Comparison of ENCODE assay signal across 9 mouse cellular contexts in the genomic region with DNA sequence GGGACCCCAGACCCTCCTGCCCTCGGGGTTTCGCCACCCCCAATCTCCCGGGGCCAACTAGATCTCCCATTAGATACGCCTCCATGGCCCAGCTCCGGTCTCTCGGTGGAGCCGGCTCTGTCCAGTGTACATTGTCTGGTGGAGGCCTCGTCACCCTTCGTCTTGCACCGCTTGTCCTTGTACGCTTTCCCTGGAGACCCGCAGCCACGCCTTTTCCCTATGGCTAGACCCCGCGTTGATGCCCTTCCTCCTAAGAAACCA. TPM values are rescaled to one million over a fixed set of nuclear protein-coding genes. Genes with fewer than 3 reads are reported as not detected.
DNase-seq lines count a peak whose midpoint lies in the region; ATAC-seq and TF ChIP-seq lines count a peak whose summit lies in the region.
"Had no signal": no experiment of that assay in that cellular context is flagged by ENCODE, and none has a peak within 500 bp of the region (broad histone marks: within the 10 kb centered on the region; RNA-seq: fewer than 3 reads in every experiment).

No protein-coding gene starts in this region.

- H3K4me1 ChIP-seq in heart, embryonic 14.5 days (ENCODE audit: control insufficient read depth in 2 of 2, insufficient read depth in 2 of 2, low read length in 2 of 2) = peaks cover 9 to 15% of the 10 kb centered on the region in 2 experiments
- peaks cover 26% of the 10 kb centered on the region for H3K4me1 ChIP-seq in G1E (ENCODE audit: insufficient read depth, low read depth, low read length)
- H3K4me1 ChIP-seq in forebrain, postnatal 0 days (ENCODE audit: insufficient read depth) = no peaks in the 10 kb centered on the region

- TF ChIP-seq CTCF in G1E (IDR thresholded peaks at IDR 0.05; ENCODE audit: low read depth, low read length) = no peak
- no peak for TF ChIP-seq CTCF in forebrain, postnatal 0 days (IDR thresholded peaks at IDR 0.05; ENCODE audit: low read depth)

- peak overlapping the region; percentile 66 to 80 for H3K4me3 ChIP-seq in heart, embryonic 14.5 days (ENCODE audit: control insufficient read depth in 1 of 2, insufficient read depth in 1 of 2, low read depth in 1 of 2, low read length in 2 of 2)
- H3K4me3 ChIP-seq in G1E (ENCODE audit: low read depth, low read length) = peak overlapping the region; percentile 76
- H3K4me3 ChIP-seq in forebrain, postnatal 0 days (ENCODE audit: low read depth, low read length) = peak overlapping the region; percentile 51

- H3K27me3 ChIP-seq in heart, embryonic 14.5 days (ENCODE audit: control insufficient read depth, insufficient read depth, low read length) = no peaks in the 10 kb centered on the region
- H3K27me3 ChIP-seq in G1E (ENCODE audit: insufficient read depth, low read length) = 0 out of 2 replicates have a peak, but pooled peaks cover 3% of the 10 kb centered on the region
- H3K27me3 ChIP-seq in forebrain, postnatal 0 days (ENCODE audit: insufficient read depth, low read length) = no peaks in the 10 kb centered on the region

- no peak overlapping the region for H3K27ac ChIP-seq in heart, embryonic 14.5 days (replicated peaks in 1 of 2; ENCODE audit: control insufficient read depth in 1 of 2, insufficient read depth in 1 of 2, low read depth in 2 of 2, low read length in 2 of 2)
- H3K27ac ChIP-seq in forebrain, postnatal 0 days (ENCODE audit: low read depth, low read length) = no peak overlapping the region

- WGBS in heart, embryonic 14.5 days = 1% methylated on average over 15 of the region's 15 CpGs
- under 1% methylated on average over 15 of the region's 15 CpGs for WGBS in forebrain, postnatal 0 days

- peak overlapping the region; percentile 90 for H3K4me2 ChIP-seq in heart, embryonic 14.5 days (ENCODE audit: low read length)
- H3K4me2 ChIP-seq in forebrain, postnatal 0 days (ENCODE audit: low read depth) = peak overlapping the region; percentile 86

- ATAC-seq in heart, embryonic 14.5 days (ENCODE audit: insufficient number of reproducible peaks, insufficient read depth, low FRiP score, low read depth) = no peak
- ATAC-seq in G1E (ENCODE audit: extremely low read depth, insufficient number of reproducible peaks, low FRiP score, poor library complexity, severe bottlenecking) = no peak
- ATAC-seq in forebrain, postnatal 0 days = no peak
- ATAC-seq in megakaryocyte-erythroid progenitor cell, adult 5-6 weeks (replicated peaks; ENCODE audit: low FRiP score, low TSS enrichment, poor library complexity, severe bottlenecking) = peak; percentile 21; the same call in 1 of the 2 replicates

- peak overlapping the region; percentile 77 for H3K9ac ChIP-seq in heart, embryonic 14.5 days (ENCODE audit: low read length)
- no peak overlapping the region for H3K9ac ChIP-seq in forebrain, postnatal 0 days

- no peaks in the 10 kb centered on the region for H3K36me3 ChIP-seq in heart, embryonic 14.5 days (ENCODE audit: control insufficient read depth, insufficient read depth, low read length)
- H3K36me3 ChIP-seq in G1E (replicated peaks) = peaks cover 28% of the 10 kb centered on the region
- no peaks in the 10 kb centered on the region for H3K36me3 ChIP-seq in forebrain, postnatal 0 days (ENCODE audit: insufficient read depth)

- DNase-seq in heart, adult 11 months = no peak
- no peak for DNase-seq in G1E (ENCODE audit: low spot score)
- no peak for DNase-seq in forebrain, postnatal 0 days
- DNase-seq in embryo, embryonic 9.5 days (ENCODE audit: extremely low spot score) = no peak
- no peak for DNase-seq in adrenal gland, postnatal 14 days
- no peak for DNase-seq in ovary, postnatal 14 days (ENCODE audit: low spot score)

- H3K9me3 ChIP-seq in heart, embryonic 14.5 days (ENCODE audit: control insufficient read depth, low read length) = no peaks in the 10 kb centered on the region
- H3K9me3 ChIP-seq in G1E (replicated peaks) = no peaks in the 10 kb centered on the region
- H3K9me3 ChIP-seq in forebrain, postnatal 0 days (ENCODE audit: low read length) = no peaks in the 10 kb centered on the region

RNA-seq across cellular contexts. Expression of a gene that starts 0.6 kb away (rescaled TPM):
- 57.2 and 60.7 TPM in 2 replicates for polyA plus RNA-seq in heart, embryonic 14.5 days (2014; fragmentation: Nextera tagmentation; extraction: Ambion mirVana)
- total RNA-seq in G1E (2014; fragmentation: Nextera tagmentation) = 87.4 and 120 TPM in 2 replicates
- total RNA-seq in G1E (2017) = 88.6 and 104 TPM in 2 replicates
- polyA plus RNA-seq in G1E (2012) = 288 and 383 TPM in 2 replicates
- 1.7 and 5.0 TPM in 2 replicates for total RNA-seq in forebrain, postnatal 0 days (2014; rRNA removed)
- 4.7 and 5.1 TPM in 2 replicates for polyA plus RNA-seq in forebrain, postnatal 0 days (2015; fragmentation: Nextera tagmentation; extraction: Ambion mirVana)
- 48.9 and 64.6 TPM in 2 replicates for total RNA-seq in megakaryocyte-erythroid progenitor cell, adult 5-6 weeks (2014; fragmentation: Nextera tagmentation)
- total RNA-seq in megakaryocyte-erythroid progenitor cell, adult 5-6 weeks (2017) = 18.5 and 36.5 TPM in 2 replicates
- 9.7 and 10.7 TPM in 2 replicates for total RNA-seq in adrenal gland, postnatal 14 days (2021)

RNA-seq across cellular contexts. Expression of a gene that starts 0.9 kb away (rescaled TPM):
- polyA plus RNA-seq in heart, embryonic 14.5 days (2014; fragmentation: Nextera tagmentation; extraction: Ambion mirVana) = 0.51 and 0.66 TPM in 2 replicates
- 0.83 and 1.7 TPM in 2 replicates for total RNA-seq in G1E (2014; fragmentation: Nextera tagmentation)
- 0.81 and 0.82 TPM in 2 replicates for total RNA-seq in G1E (2017)
- polyA plus RNA-seq in G1E (2012) = 0.10 and 0.16 TPM in 2 replicates
- total RNA-seq in forebrain, postnatal 0 days (2014; rRNA removed) = 0.14 and 0.31 TPM in 2 replicates
- 0.14 and 0.40 TPM in 2 replicates for polyA plus RNA-seq in forebrain, postnatal 0 days (2015; fragmentation: Nextera tagmentation; extraction: Ambion mirVana)
- total RNA-seq in megakaryocyte-erythroid progenitor cell, adult 5-6 weeks (2014; fragmentation: Nextera tagmentation) = not detected in 2 replicates
- not detected in 2 replicates for total RNA-seq in megakaryocyte-erythroid progenitor cell, adult 5-6 weeks (2017)
- total RNA-seq in adrenal gland, postnatal 14 days (2021) = 1.1 and 1.4 TPM in 2 replicates

RNA-seq across cellular contexts. Expression of a gene that starts 16.9 kb away (rescaled TPM):
- polyA plus RNA-seq in heart, embryonic 14.5 days (2014; fragmentation: Nextera tagmentation; extraction: Ambion mirVana) = 160 and 211 TPM in 2 replicates
- 88.6 and 99.3 TPM in 2 replicates for total RNA-seq in G1E (2014; fragmentation: Nextera tagmentation)
- 32.2 and 34.4 TPM in 2 replicates for total RNA-seq in G1E (2017)
- 46.6 and 46.9 TPM in 2 replicates for polyA plus RNA-seq in G1E (2012)
- total RNA-seq in forebrain, postnatal 0 days (2014; rRNA removed) = 133 and 151 TPM in 2 replicates
- 172 and 215 TPM in 2 replicates for polyA plus RNA-seq in forebrain, postnatal 0 days (2015; fragmentation: Nextera tagmentation; extraction: Ambion mirVana)
- total RNA-seq in megakaryocyte-erythroid progenitor cell, adult 5-6 weeks (2014; fragmentation: Nextera tagmentation) = 35.2 and 49.4 TPM in 2 replicates
- total RNA-seq in megakaryocyte-erythroid progenitor cell, adult 5-6 weeks (2017) = 22.1 and 31.1 TPM in 2 replicates
- 251 and 300 TPM in 2 replicates for total RNA-seq in adrenal gland, postnatal 14 days (2021)

RNA-seq across cellular contexts. Expression of a gene that starts 41.6 kb away (rescaled TPM):
- 7.3 and 8.5 TPM in 2 replicates for polyA plus RNA-seq in heart, embryonic 14.5 days (2014; fragmentation: Nextera tagmentation; extraction: Ambion mirVana)
- 88.0 and 93.8 TPM in 2 replicates for total RNA-seq in G1E (2014; fragmentation: Nextera tagmentation)
- total RNA-seq in G1E (2017) = 64.1 and 80.8 TPM in 2 replicates
- 246 and 262 TPM in 2 replicates for polyA plus RNA-seq in G1E (2012)
- 116 and 117 TPM in 2 replicates for total RNA-seq in forebrain, postnatal 0 days (2014; rRNA removed)
- 6.7 and 6.9 TPM in 2 replicates for polyA plus RNA-seq in forebrain, postnatal 0 days (2015; fragmentation: Nextera tagmentation; extraction: Ambion mirVana)
- total RNA-seq in megakaryocyte-erythroid progenitor cell, adult 5-6 weeks (2014; fragmentation: Nextera tagmentation) = 103 and 123 TPM in 2 replicates
- total RNA-seq in megakaryocyte-erythroid progenitor cell, adult 5-6 weeks (2017) = 57.4 and 79.8 TPM in 2 replicates
- total RNA-seq in adrenal gland, postnatal 14 days (2021) = 37.0 and 42.5 TPM in 2 replicates

RNA-seq across cellular contexts. Expression of a gene that starts 45.4 kb away (rescaled TPM):
- 0.69 and 0.80 TPM in 2 replicates for polyA plus RNA-seq in heart, embryonic 14.5 days (2014; fragmentation: Nextera tagmentation; extraction: Ambion mirVana)
- total RNA-seq in G1E (2014; fragmentation: Nextera tagmentation) = 0.78 TPM in 1 of 2 replicates, not detected in the other
- 0.35 and 0.82 TPM in 2 replicates for total RNA-seq in G1E (2017)
- polyA plus RNA-seq in G1E (2012) = 0.92 and 1.2 TPM in 2 replicates
- total RNA-seq in forebrain, postnatal 0 days (2014; rRNA removed) = 0.15 and 0.81 TPM in 2 replicates
- polyA plus RNA-seq in forebrain, postnatal 0 days (2015; fragmentation: Nextera tagmentation; extraction: Ambion mirVana) = 0.36 and 0.86 TPM in 2 replicates
- 1.4 and 2.3 TPM in 2 replicates for total RNA-seq in megakaryocyte-erythroid progenitor cell, adult 5-6 weeks (2014; fragmentation: Nextera tagmentation)
- total RNA-seq in megakaryocyte-erythroid progenitor cell, adult 5-6 weeks (2017) = 0.76 and 2.3 TPM in 2 replicates
- 0.56 and 0.83 TPM in 2 replicates for total RNA-seq in adrenal gland, postnatal 14 days (2021)
- polyA plus RNA-seq: frontal cortex, adult 2 months had no signal
